Mouse (Mus musculus) intestine, embryonic 14.5 days (tissue): ENCODE results near the gene Ttc29. TPM values are rescaled to one million over a fixed set of nuclear protein-coding genes. Genes with fewer than 3 reads are reported as not detected.
A peak's percentile ranks its signal among the peaks of the same experiment; 100 is the strongest.

Experiments
- ATAC-seq: fragments of 200-750 bp; cut with Nextera tagmentation; replicated peaks from 2 replicates; pipeline ENCODE4 v1.8.0; 2017; ENCODE audit warnings: low read depth, moderate number of reproducible peaks, moderate TSS enrichment, moderate library complexity; ENCODE audit not compliant: low FRiP score, low TSS enrichment
- DNase-seq: peaks from one replicate; pipeline ENCODE4 v3.0.0-alpha.2; 2018; ENCODE audit warnings: low spot score
- H3K27ac ChIP-seq: fragments of 300-500 bp; sonication (generic); 2 replicates; pipeline ENCODE4 v1.5.1; 2014; ENCODE audit warnings: low read depth, mild to moderate bottlenecking, control low read depth
- H3K27me3 ChIP-seq: fragments of 300-500 bp; sonication (generic); replicated peaks from 2 replicates; pipeline ENCODE4 v1.6.1; 2014; ENCODE audit warnings: low read length, control low read depth; ENCODE audit not compliant: control insufficient read depth, insufficient read depth
- H3K36me3 ChIP-seq: fragments of 300-500 bp; sonication (generic); 2 replicates; pipeline ENCODE4 v1.6.1; 2014; ENCODE audit warnings: low read length, control low read depth; ENCODE audit not compliant: control insufficient read depth, insufficient read depth
- H3K4me1 ChIP-seq: fragments of 300-500 bp; sonication (generic); replicated peaks from 2 replicates; pipeline ENCODE4 v1.6.1; 2014; ENCODE audit warnings: low read length, control low read depth, mixed read lengths; ENCODE audit not compliant: control insufficient read depth, insufficient read depth
- H3K4me2 ChIP-seq: fragments of 300-500 bp; sonication (generic); 2 replicates; pipeline ENCODE4 v1.6.1; 2014; ENCODE audit warnings: low read length
- H3K4me3 ChIP-seq: fragments of 300-500 bp; sonication (generic); 2 replicates; pipeline ENCODE4 v1.5.1; 2014; ENCODE audit warnings: low read depth, low read length, control low read depth, mixed read lengths
- H3K9ac ChIP-seq: fragments of 300-500 bp; sonication (generic); 2 replicates; pipeline ENCODE4 v1.6.1; 2014; ENCODE audit warnings: mild to moderate bottlenecking, low read length
- H3K9me3 ChIP-seq: fragments of 300-500 bp; sonication (generic); 2 replicates; pipeline ENCODE4 v1.6.1; 2016; ENCODE audit warnings: low read length, control low read depth; ENCODE audit not compliant: control insufficient read depth
- WGBS: fragments of 180-500 bp; shearing (Covaris S2); extraction: QIAGEN DNeasy Blood & Tissue Kit; methylation state at CpG from one replicate; pipeline ENCODE4 v1.1.7; 2014; 5-methylcytosine and 5-hydroxymethylcytosine counted together
- polyA plus RNA-seq: library from polyadenylated mRNA; unstranded; fragments of >200 nt; fragmentation: Nextera tagmentation; extraction: Ambion mirVana; gene quantifications from 2 replicates; pipeline ENCODE4 v1.2.1, GENCODE M21; 2014

The Ttc29 gene
- polyA plus RNA-seq: not detected in 2 replicates

GRCm38 (mm10) chr8:78213074-78213473, at the start of gene Ttc29:
Ttc29 (plus strand) TSS chr8:78213297.
- WGBS: 2% methylated on average over 11 of the region's 11 CpGs
- DNase-seq (peak; percentile 69), ATAC-seq (peak; percentile 93)
- no peak within 1 kb of the TSS for H3K9ac ChIP-seq
- no peaks in the 10 kb centered on the region for H3K36me3 ChIP-seq
- 0 out of 2 replicates have a peak, but pooled peaks cover 4% of the 10 kb centered on the region for H3K4me1 ChIP-seq
- H3K4me3 ChIP-seq: no peak within 1 kb of the TSS
- H3K27ac ChIP-seq: no peak within 1 kb of the TSS
- peak within 1 kb of the TSS; percentile 30 for H3K4me2 ChIP-seq
- H3K9me3 ChIP-seq: no peaks in the 10 kb centered on the region
- H3K27me3 ChIP-seq: no peaks in the 10 kb centered on the region

GRCm38 (mm10) chr8:78171351-78171750, 41.7 kb upstream of the Ttc29 start:
- H3K36me3 ChIP-seq: no peaks in the 10 kb centered on the region
- H3K27ac ChIP-seq: no peak overlapping the region
- no peak overlapping the region for H3K9ac ChIP-seq
- DNase-seq (no peak), ATAC-seq (no peak)
- 100% methylated on average over 1 of the region's 1 CpGs for WGBS
- H3K4me1 ChIP-seq: no peaks in the 10 kb centered on the region
- no peak overlapping the region for H3K4me2 ChIP-seq
- H3K4me3 ChIP-seq: no peak overlapping the region
- H3K27me3 ChIP-seq: no peaks in the 10 kb centered on the region
- 0 out of 2 replicates have a peak, but pooled peaks cover 2% of the 10 kb centered on the region for H3K9me3 ChIP-seq

- H3K27me3 ChIP-seq: no peaks in the 10 kb centered on the region
- no peak overlapping the region for H3K9ac ChIP-seq
- WGBS: 77% methylated on average over 7 of the region's 7 CpGs
- no peak overlapping the region for H3K27ac ChIP-seq
- no peak overlapping the region for H3K4me2 ChIP-seq
- ATAC-seq (no peak), DNase-seq (no peak)
- no peaks in the 10 kb centered on the region for H3K4me1 ChIP-seq
- H3K4me3 ChIP-seq: no peak overlapping the region
- H3K36me3 ChIP-seq: no peaks in the 10 kb centered on the region
- H3K9me3 ChIP-seq: no peaks in the 10 kb centered on the region
Measured at GRCm38 (mm10) chr8:78182654-78183053, 30.4 kb upstream of the Ttc29 start.

- 87% methylated on average over 6 of the region's 6 CpGs for WGBS
- no peak for ATAC-seq
- H3K36me3 ChIP-seq: no peaks in the 10 kb centered on the region
- DNase-seq: no peak
- H3K9me3 ChIP-seq: no peaks in the 10 kb centered on the region
- no peaks in the 10 kb centered on the region for H3K27me3 ChIP-seq
- H3K9ac ChIP-seq: no peak overlapping the region
- no peaks in the 10 kb centered on the region for H3K4me1 ChIP-seq
- no peak overlapping the region for H3K27ac ChIP-seq
- H3K4me3 ChIP-seq: no peak overlapping the region
- H3K4me2 ChIP-seq: no peak overlapping the region
Measured at GRCm38 (mm10) chr8:78183414-78183813, 29.7 kb upstream of the Ttc29 start.

- no peaks in the 10 kb centered on the region for H3K4me1 ChIP-seq
- DNase-seq (no peak), ATAC-seq (no peak)
- no peaks in the 10 kb centered on the region for H3K27me3 ChIP-seq
- H3K9ac ChIP-seq: no peak overlapping the region
- H3K36me3 ChIP-seq: no peaks in the 10 kb centered on the region
- no peak overlapping the region for H3K27ac ChIP-seq
- no peaks in the 10 kb centered on the region for H3K9me3 ChIP-seq
- H3K4me2 ChIP-seq: no peak overlapping the region
- H3K4me3 ChIP-seq: no peak overlapping the region
Measured at GRCm38 (mm10) chr8:78187087-78187486, 26.0 kb upstream of the Ttc29 start.

GRCm38 (mm10) chr8:78204229-78204628, 8.9 kb upstream of the Ttc29 start:
- Histone ChIP-seq H3K27me3 (no peaks in the 10 kb centered on the region), H3K4me3 (no peak overlapping the region), H3K27ac (no peak overlapping the region), H3K4me1 (no peaks in the 10 kb centered on the region), H3K9me3 (no peaks in the 10 kb centered on the region), H3K9ac (no peak overlapping the region), H3K4me2 (no peak overlapping the region), H3K36me3 (no peaks in the 10 kb centered on the region)
- WGBS: 39% methylated on average over 5 of the region's 5 CpGs
- ATAC-seq (no peak), DNase-seq (no peak)

GRCm38 (mm10) chr8:78210424-78210823, 2.7 kb upstream of the Ttc29 start:
- no peak overlapping the region for H3K9ac ChIP-seq
- ATAC-seq (no peak), DNase-seq (no peak)
- no peaks in the 10 kb centered on the region for H3K27me3 ChIP-seq
- no peak overlapping the region for H3K4me2 ChIP-seq
- H3K9me3 ChIP-seq: no peaks in the 10 kb centered on the region
- H3K27ac ChIP-seq: no peak overlapping the region
- WGBS: 25% methylated on average over 3 of the region's 3 CpGs
- no peak overlapping the region for H3K4me3 ChIP-seq
- no peaks in the 10 kb centered on the region for H3K36me3 ChIP-seq
- H3K4me1 ChIP-seq: 0 out of 2 replicates have a peak, but pooled peaks cover 4% of the 10 kb centered on the region

GRCm38 (mm10) chr8:78214645-78215044, 1.5 kb downstream of the Ttc29 start:
- Histone ChIP-seq H3K9me3 (no peaks in the 10 kb centered on the region), H3K27ac (no peak overlapping the region), H3K4me2 (no peak overlapping the region), H3K36me3 (no peaks in the 10 kb centered on the region), H3K4me1 (0 out of 2 replicates have a peak, but pooled peaks cover 4% of the 10 kb centered on the region), H3K4me3 (no peak overlapping the region), H3K27me3 (no peaks in the 10 kb centered on the region), H3K9ac (no peak overlapping the region)
- ATAC-seq (no peak), DNase-seq (no peak)
- 43% methylated on average over 3 of the region's 3 CpGs for WGBS

GRCm38 (mm10) chr8:78226087-78226486, 13.0 kb downstream of the Ttc29 start:
- WGBS: 61% methylated on average over 4 of the region's 4 CpGs
- H3K4me3 ChIP-seq: no peak overlapping the region
- ATAC-seq (no peak), DNase-seq (no peak)
- H3K4me1 ChIP-seq: no peaks in the 10 kb centered on the region
- H3K4me2 ChIP-seq: no peak overlapping the region
- H3K27me3 ChIP-seq: no peaks in the 10 kb centered on the region
- H3K9me3 ChIP-seq: no peaks in the 10 kb centered on the region
- no peaks in the 10 kb centered on the region for H3K36me3 ChIP-seq
- no peak overlapping the region for H3K27ac ChIP-seq
- no peak overlapping the region for H3K9ac ChIP-seq
